Mouse (Mus musculus): Measurements from ENCODE around the gene Trmt61a.

DNA sequence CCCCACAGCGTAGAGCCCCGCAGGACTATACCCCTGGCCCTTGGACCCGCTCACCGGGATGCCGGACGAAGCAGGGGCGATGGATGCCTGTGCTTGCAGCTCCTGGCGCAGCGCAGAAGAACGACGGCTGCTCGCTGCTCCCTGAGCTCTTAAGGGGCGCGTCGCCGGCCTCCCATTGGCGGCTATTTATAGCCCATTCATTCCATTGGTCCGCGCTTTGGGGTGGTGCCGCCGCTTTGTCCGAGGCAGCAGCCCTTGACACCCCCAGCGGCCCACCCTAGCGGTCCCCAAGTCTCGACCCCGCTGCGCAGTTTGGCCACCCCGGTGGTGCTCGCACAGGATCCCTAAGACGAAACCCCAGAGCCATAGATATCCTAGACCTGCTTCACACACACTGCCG lies 5.7 kb upstream of the Trmt61a start, which contains the start of gene Ckb:
- TF ChIP-seq POLR2A (IDR thresholded peaks at IDR 0.05; ENCODE audit: insufficient read depth, low read depth, low read length) = peak; percentile 99
- TF ChIP-seq CTCF (IDR thresholded peaks at IDR 0.05; ENCODE audit: insufficient read depth, low read depth, low read length) = no peak

Data from olfactory bulb, adult 2 months (tissue).